Mouse (Mus musculus): ENCODE data around the gene Gm10097. TPM values are rescaled to one million over a fixed set of nuclear protein-coding genes. Genes with fewer than 3 reads are reported as not detected.

Gm10097 gene
- polyA plus RNA-seq, 1 experiment from 2014 or later, result 0.06 TPM

DNA sequence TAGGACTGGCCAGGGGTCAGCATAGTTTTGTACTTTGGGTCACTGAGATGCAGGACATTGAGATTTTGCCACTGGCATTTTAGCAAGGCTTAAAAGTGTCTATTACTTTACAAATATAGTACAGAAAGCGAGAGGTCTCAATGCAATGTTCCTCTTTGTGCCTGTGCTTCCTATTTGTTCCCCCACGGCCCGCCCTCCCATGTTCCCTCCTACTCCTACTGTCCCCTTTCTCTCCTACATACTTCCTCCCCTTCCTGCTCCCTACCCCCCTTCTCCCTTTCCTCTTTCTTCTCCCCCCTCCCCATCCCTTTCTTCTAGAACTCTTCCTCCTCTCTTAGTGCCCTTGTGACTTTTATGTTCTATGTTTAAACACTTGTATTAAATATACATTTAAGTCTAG, 12.1 kb upstream of the Gm10097 start:
- no peak overlapping the region for H3K4me3 ChIP-seq
- ATAC-seq (ENCODE audit: low FRiP score, low read depth), result no peak

DNA sequence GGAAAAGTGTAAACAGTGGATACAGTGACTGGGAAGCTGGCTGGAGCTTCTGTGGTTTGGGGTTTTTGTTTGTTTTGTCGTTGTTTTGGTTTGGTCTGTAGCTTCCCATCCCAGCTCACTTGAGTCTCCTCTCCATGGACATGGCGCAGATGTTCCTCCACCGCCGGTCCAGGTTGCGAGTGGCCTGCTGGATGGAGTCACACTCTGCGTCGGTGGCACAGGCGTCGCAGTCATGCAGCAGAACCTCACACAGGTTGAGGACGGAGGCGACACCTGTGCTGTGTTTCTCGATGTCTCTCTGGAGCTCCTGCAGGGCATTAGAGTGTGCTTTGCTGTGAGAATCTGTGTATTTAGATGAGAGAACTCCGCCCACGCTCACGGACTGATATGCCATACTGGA, 11.3 kb upstream of the Gm10097 start:
- Histone ChIP-seq H3K9ac (no peak overlapping the region), H3K9me3 (no peaks in the 10 kb centered on the region), H3K36me3 (no peaks in the 10 kb centered on the region), H3K4me2 (replicated peaks) (no peak overlapping the region), H3K4me1 (no peaks in the 10 kb centered on the region), H3K4me3 (no peak overlapping the region), H3K27ac (no peak overlapping the region), H3K27me3 (replicated peaks) (no peaks in the 10 kb centered on the region)
- WGBS, result 96% methylated on average over 15 of the region's 15 CpGs
- no peak for ATAC-seq (ENCODE audit: low FRiP score, low read depth)

More for the DNA sequence above, 12.1 kb upstream of the Gm10097 start:
- no peaks in the 10 kb centered on the region for H3K4me1 ChIP-seq
- no peaks in the 10 kb centered on the region for H3K9me3 ChIP-seq
- WGBS, result 77% methylated on average over 3 of the region's 3 CpGs
- H3K9ac ChIP-seq, result no peak overlapping the region
- no peaks in the 10 kb centered on the region for H3K36me3 ChIP-seq
- no peak overlapping the region for H3K27ac ChIP-seq
- H3K4me2 ChIP-seq (replicated peaks), result no peak overlapping the region
- H3K27me3 ChIP-seq (replicated peaks), result no peaks in the 10 kb centered on the region

DNA sequence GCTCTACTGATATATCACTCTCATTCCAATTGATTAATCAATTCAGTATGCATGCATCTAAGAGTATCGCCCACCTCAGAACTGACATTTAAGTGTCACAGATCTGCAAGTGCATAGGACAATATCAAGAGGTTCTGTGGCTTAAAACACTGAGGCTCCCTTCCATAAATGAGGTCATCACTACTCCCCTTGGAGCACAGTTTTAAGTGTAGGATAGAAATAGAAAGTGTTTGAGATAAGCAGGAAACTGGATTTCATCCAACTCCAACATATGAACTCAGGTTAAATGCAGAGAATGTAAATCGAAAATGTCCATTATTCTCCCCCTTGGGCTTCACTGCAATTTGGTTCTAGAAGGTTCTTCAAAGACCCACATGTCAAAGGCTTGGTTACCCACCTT, 10.1 kb upstream of the Gm10097 start:
- Histone ChIP-seq H3K27me3 (replicated peaks) (no peaks in the 10 kb centered on the region), H3K4me2 (replicated peaks) (no peak overlapping the region), H3K4me1 (no peaks in the 10 kb centered on the region), H3K9ac (no peak overlapping the region), H3K27ac (no peak overlapping the region), H3K9me3 (no peaks in the 10 kb centered on the region), H3K4me3 (no peak overlapping the region), H3K36me3 (no peaks in the 10 kb centered on the region)
- ATAC-seq (ENCODE audit: low FRiP score, low read depth), result no peak
- 84% methylated on average over 2 of the region's 2 CpGs for WGBS

DNA sequence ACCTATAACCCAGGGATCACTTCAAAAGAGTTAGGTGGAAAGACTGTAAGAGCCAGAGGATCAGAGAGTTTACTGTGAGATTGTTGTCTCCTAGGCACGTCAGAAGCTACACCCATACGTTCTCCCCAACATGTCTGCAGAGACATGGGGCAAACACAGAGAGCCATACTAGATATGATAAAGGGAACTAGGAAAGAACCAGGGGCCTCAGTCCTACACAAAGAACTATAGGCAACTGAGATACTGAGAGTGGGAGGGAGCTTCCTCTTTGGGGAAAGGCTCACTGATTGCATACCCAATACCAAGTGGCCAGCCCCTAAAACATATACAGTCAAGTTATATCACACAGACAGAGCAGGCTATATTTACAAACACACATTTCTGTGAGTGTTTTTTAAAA, 9.0 kb upstream of the Gm10097 start:
- Histone ChIP-seq H3K9me3 (no peaks in the 10 kb centered on the region), H3K4me1 (no peaks in the 10 kb centered on the region), H3K4me3 (no peak overlapping the region), H3K9ac (no peak overlapping the region), H3K27ac (no peak overlapping the region), H3K27me3 (replicated peaks) (no peaks in the 10 kb centered on the region), H3K36me3 (no peaks in the 10 kb centered on the region), H3K4me2 (replicated peaks) (no peak overlapping the region)
- 84% methylated on average over 2 of the region's 2 CpGs for WGBS
- no peak for ATAC-seq (ENCODE audit: low FRiP score, low read depth)

DNA sequence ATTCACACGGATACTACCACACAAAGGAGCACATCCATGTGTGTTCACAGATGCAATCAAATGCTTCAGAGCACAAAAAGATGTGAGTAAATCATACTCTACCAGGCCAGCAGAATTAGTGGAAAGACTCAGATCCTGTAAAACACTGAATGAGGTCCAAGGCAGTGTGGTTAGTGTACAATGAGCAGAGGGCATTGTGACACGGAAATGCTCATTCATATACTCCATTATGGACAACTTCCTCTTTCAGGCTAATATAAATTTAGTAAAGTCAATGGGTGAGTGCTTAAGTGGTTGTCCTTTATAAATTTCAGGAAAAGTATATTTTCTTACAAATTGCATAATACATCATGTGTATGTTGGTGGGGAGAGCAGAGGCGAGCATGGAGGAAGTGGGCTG, 1.9 kb upstream of the Gm10097 start:
- ATAC-seq (ENCODE audit: low FRiP score, low read depth), result no peak
- H3K27me3 ChIP-seq (replicated peaks), result no peaks in the 10 kb centered on the region
- no peaks in the 10 kb centered on the region for H3K9me3 ChIP-seq
- no peak overlapping the region for H3K27ac ChIP-seq
- no peaks in the 10 kb centered on the region for H3K36me3 ChIP-seq
- WGBS, result 90% methylated on average over 3 of the region's 3 CpGs
- H3K4me1 ChIP-seq, result no peaks in the 10 kb centered on the region
- H3K4me3 ChIP-seq, result no peak overlapping the region
- no peak overlapping the region for H3K9ac ChIP-seq
- no peak overlapping the region for H3K4me2 ChIP-seq (replicated peaks)

DNA sequence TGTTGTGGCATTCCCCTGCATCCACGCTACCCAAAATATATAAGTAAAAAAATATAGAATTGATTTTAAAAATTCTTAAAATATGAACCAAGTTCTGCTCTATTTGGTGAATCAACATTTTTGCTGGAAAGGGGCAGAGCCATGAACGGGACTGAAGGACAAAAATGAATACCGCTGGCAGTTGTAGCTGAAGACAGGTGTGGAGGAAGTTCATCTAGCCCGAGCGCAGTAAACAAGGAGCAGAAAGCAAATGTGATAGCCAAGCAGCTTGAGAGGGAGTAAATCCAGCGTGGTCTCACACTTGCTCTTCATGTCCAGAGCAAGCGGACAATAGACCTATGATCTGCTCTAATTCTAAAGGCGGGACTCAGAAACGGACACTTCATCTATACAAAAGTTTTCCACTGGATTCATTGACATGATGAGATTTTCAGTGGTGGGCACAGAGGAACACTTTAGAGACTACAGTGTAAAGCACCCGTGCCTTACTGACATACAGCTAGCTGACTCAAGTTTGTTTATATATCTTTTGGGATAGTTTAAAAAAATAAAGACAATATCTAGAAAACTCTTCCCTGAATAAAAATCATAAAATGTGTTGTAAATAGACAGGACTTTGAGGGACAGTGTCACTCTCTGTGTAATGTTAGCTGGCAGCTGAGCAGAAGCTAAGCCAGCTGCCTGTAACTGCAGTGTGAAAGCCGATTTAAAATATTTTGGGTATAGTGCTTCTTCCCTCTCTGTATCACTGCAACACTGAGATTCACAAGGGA, 1.4 kb downstream of the Gm10097 start:
- no peaks in the 10 kb centered on the region for H3K4me1 ChIP-seq
- H3K27me3 ChIP-seq (replicated peaks), result no peaks in the 10 kb centered on the region
- H3K4me2 ChIP-seq (replicated peaks), result no peak overlapping the region
- no peak overlapping the region for H3K4me3 ChIP-seq
- 89% methylated on average over 11 of the region's 11 CpGs for WGBS
- no peak overlapping the region for H3K9ac ChIP-seq
- H3K9me3 ChIP-seq, result no peaks in the 10 kb centered on the region
- H3K36me3 ChIP-seq, result no peaks in the 10 kb centered on the region
- ATAC-seq (ENCODE audit: low FRiP score, low read depth), result no peak
- H3K27ac ChIP-seq, result no peak overlapping the region

DNA sequence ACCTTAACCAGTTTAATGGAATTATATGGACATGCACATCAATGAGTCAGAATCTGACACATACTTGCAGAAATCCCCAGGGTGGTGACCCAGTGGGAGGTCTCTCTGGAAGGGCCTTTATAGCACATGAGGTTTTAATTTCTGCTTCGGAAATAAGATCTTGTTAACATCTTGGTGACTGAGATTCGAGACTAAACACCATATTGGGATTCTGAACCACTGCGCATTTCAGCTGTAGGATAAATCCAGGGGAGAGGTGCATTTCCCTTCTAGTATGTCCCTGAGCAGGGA, 1.9 kb downstream of the Gm10097 start:
- WGBS, result 81% methylated on average over 3 of the region's 3 CpGs
- no peak overlapping the region for H3K9ac ChIP-seq
- no peak overlapping the region for H3K4me2 ChIP-seq (replicated peaks)
- no peak for ATAC-seq (ENCODE audit: low FRiP score, low read depth)
- H3K9me3 ChIP-seq, result no peaks in the 10 kb centered on the region
- no peak overlapping the region for H3K4me3 ChIP-seq
- H3K4me1 ChIP-seq, result no peaks in the 10 kb centered on the region
- H3K27ac ChIP-seq, result no peak overlapping the region
- no peaks in the 10 kb centered on the region for H3K36me3 ChIP-seq
- H3K27me3 ChIP-seq (replicated peaks), result no peaks in the 10 kb centered on the region

DNA sequence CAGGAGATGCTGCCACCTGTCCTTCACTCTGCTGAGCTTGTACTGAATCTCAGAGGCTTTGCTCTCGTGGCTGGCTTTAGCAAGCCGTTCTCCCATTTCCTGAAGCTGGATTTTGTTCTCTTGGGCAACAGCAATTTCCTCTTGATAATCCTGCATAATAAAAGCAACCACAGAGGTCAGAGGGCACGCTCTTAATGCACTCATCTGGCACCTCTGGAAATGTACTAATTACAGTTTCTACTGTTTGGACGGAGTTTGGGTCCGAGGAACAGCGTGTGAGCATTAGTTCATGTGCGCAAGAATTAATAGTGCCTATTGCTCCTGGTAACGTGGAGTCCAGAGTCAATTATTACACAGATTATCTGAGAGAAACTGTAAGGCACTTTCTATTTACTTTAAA, 3.1 kb downstream of the Gm10097 start:
- no peak for ATAC-seq (ENCODE audit: low FRiP score, low read depth)
- no peak overlapping the region for H3K4me3 ChIP-seq
- H3K36me3 ChIP-seq, result no peaks in the 10 kb centered on the region
- no peak overlapping the region for H3K4me2 ChIP-seq (replicated peaks)
- no peaks in the 10 kb centered on the region for H3K9me3 ChIP-seq
- no peaks in the 10 kb centered on the region for H3K4me1 ChIP-seq
- no peaks in the 10 kb centered on the region for H3K27me3 ChIP-seq (replicated peaks)
- WGBS, result 87% methylated on average over 8 of the region's 8 CpGs
- H3K27ac ChIP-seq, result no peak overlapping the region
- H3K9ac ChIP-seq, result no peak overlapping the region

DNA sequence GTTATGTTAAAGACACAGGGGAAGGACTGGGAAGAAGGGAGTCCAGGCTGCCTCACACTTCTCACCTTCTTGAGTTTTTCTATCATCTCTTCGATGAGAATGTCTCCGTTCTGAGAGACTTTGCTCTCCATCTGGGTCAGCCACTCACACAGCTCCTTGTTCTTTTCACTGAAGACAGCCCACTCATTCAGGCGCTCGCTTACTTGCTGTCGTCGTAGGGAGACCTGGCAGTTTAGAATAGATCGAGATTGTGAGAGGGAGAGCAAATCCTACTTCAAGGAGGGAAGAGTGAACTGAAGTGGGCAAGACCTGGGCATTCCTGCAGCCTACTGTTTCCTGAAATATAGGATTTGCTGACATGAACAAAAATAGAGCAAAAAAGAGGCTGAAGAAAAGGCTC, 6.7 kb downstream of the Gm10097 start:
- Histone ChIP-seq H3K4me1 (no peaks in the 10 kb centered on the region), H3K4me2 (replicated peaks) (no peak overlapping the region), H3K9ac (no peak overlapping the region), H3K9me3 (no peaks in the 10 kb centered on the region), H3K27ac (no peak overlapping the region), H3K4me3 (no peak overlapping the region), H3K27me3 (replicated peaks) (no peaks in the 10 kb centered on the region), H3K36me3 (no peaks in the 10 kb centered on the region)
- WGBS, result 90% methylated on average over 7 of the region's 7 CpGs
- no peak for ATAC-seq (ENCODE audit: low FRiP score, low read depth)

DNA sequence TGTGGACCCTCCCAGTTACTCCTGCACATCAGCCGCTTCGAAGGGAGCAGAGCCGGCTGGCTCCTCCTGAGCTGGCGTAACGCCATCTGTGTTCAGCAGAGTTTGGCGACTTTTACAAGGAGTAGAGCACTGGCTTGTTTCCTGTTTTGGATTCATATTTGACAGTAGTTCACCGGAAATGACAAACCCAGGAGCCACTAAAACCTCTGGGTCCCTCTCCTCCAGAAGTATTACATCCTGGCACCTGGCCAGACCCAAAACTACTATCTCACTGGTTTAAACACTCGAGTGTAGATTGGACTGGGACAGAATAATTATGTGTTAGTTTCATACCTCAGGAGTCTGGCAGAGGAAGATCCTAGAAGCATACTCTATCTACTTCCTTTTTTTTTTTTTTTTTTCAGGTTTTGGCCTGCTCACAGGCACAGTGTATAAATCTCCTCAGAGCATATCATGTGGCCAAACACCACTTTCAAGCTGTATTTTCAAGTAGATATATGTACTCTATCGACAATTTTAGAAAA, 11.0 kb downstream of the Gm10097 start:
- H3K9me3 ChIP-seq, result no peaks in the 10 kb centered on the region
- H3K4me2 ChIP-seq (replicated peaks), result no peak overlapping the region
- H3K4me3 ChIP-seq, result no peak overlapping the region
- 80% methylated on average over 9 of the region's 9 CpGs for WGBS
- no peak overlapping the region for H3K9ac ChIP-seq
- H3K4me1 ChIP-seq, result no peaks in the 10 kb centered on the region
- H3K36me3 ChIP-seq, result no peaks in the 10 kb centered on the region
- H3K27me3 ChIP-seq (replicated peaks), result no peaks in the 10 kb centered on the region
- ATAC-seq (ENCODE audit: low FRiP score, low read depth), result no peak
- H3K27ac ChIP-seq, result no peak overlapping the region

DNA sequence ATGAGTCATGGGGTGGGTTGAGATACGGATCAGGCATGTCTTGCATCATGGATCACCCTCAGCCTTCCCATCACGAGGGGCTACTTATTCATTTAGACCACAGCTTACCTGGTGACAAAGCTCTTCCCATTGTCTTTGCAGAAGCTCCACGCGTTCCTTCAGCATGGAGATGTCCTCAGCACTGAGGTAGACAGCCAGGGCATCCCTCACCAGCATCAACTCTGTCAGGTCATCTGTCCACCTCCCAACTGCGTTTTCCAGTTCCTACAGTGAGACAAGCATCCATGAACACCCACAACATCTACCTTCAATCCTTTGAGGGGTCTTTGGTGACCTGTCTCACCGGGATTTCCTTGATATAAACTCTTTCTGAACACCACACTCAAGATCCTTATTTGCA, 14.7 kb downstream of the Gm10097 start:
- WGBS, result 86% methylated on average over 6 of the region's 6 CpGs
- Histone ChIP-seq H3K27ac (no peak overlapping the region), H3K4me1 (no peaks in the 10 kb centered on the region), H3K9ac (no peak overlapping the region), H3K27me3 (replicated peaks) (no peaks in the 10 kb centered on the region), H3K4me2 (replicated peaks) (no peak overlapping the region), H3K9me3 (no peaks in the 10 kb centered on the region), H3K4me3 (no peak overlapping the region), H3K36me3 (no peaks in the 10 kb centered on the region)
- ATAC-seq (ENCODE audit: low FRiP score, low read depth), result no peak

DNA sequence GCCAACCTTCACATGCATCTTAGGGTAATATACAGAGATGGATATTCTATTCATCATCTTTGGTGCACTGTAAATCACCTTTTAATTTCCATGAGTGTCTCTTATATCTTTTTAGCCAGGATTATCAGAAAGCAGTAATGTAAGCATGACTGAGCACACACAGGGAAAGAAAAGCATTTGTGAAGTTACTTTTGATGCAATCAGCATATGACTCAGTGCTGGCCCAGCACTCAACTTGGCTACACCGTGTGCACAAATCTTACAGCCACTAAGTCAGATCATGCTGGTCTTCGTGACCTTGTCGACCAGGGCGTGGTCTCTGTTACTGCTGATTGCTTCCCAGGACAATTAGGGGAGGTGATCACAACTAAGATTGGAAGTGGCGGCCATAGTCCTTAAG, 16.8 kb downstream of the Gm10097 start:
- H3K4me3 ChIP-seq, result no peak overlapping the region
- no peak for ATAC-seq (ENCODE audit: low FRiP score, low read depth)
- no peak overlapping the region for H3K27ac ChIP-seq
- no peak overlapping the region for H3K9ac ChIP-seq
- no peaks in the 10 kb centered on the region for H3K27me3 ChIP-seq (replicated peaks)
- H3K4me2 ChIP-seq (replicated peaks), result no peak overlapping the region
- WGBS, result 82% methylated on average over 5 of the region's 5 CpGs
- no peaks in the 10 kb centered on the region for H3K9me3 ChIP-seq
- H3K36me3 ChIP-seq, result no peaks in the 10 kb centered on the region
- H3K4me1 ChIP-seq, result no peaks in the 10 kb centered on the region

DNA sequence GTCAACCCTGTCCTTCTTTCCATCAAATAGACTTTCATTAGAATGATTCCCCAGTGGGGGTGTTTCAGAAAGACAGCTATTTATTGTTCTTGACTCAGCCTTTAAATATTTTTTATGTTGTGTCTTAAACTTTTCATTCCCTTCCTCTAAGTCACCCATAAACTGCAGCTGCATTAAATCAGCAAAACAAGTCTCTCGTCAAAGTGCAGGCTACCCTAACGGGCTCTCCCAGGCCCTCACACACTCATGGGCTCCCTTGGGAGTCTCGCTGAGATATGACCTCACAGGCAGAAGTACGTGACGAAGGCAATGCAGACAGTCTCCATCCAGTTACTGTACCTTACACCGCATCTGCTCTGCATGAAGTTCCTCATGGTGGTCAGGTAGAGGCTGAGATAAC, 17.3 kb downstream of the Gm10097 start:
- H3K4me1 ChIP-seq, result no peaks in the 10 kb centered on the region
- no peaks in the 10 kb centered on the region for H3K36me3 ChIP-seq
- H3K27ac ChIP-seq, result no peak overlapping the region
- no peak overlapping the region for H3K4me3 ChIP-seq
- 82% methylated on average over 6 of the region's 6 CpGs for WGBS
- H3K9ac ChIP-seq, result no peak overlapping the region
- no peak for ATAC-seq (ENCODE audit: low FRiP score, low read depth)
- no peak overlapping the region for H3K4me2 ChIP-seq (replicated peaks)
- H3K9me3 ChIP-seq, result no peaks in the 10 kb centered on the region
- H3K27me3 ChIP-seq (replicated peaks), result no peaks in the 10 kb centered on the region

All from neural tube, embryonic 12.5 days (tissue).